Mouse (Mus musculus) naive thymus-derived CD4-positive, alpha-beta T cell, adult 2 months (primary cell): Measurements from ENCODE around the gene Klhl40.
A peak's percentile ranks its signal among the peaks of the same experiment; 100 is the strongest.

Source experiments
- DNase-seq: peaks from one replicate; pipeline ENCODE4 v3.0.0-alpha.2; 2011; ENCODE audit warnings: low read depth

Klhl40 gene

GRCm38 (mm10) chr9:121826356-121826755, 48.9 kb downstream of the Klhl40 start:
- DNase-seq: no peak

GRCm38 (mm10) chr9:121828314-121828713, 50.9 kb downstream of the Klhl40 start:
- no peak for DNase-seq

- no peak for DNase-seq
Observed at GRCm38 (mm10) chr9:121829270-121829992, 52.0 kb downstream of the Klhl40 start.

GRCm38 (mm10) chr9:121830243-121830955, 53.0 kb downstream of the Klhl40 start:
- DNase-seq: peak; percentile 61

- peak; percentile 86 for DNase-seq
Observed at GRCm38 (mm10) chr9:121830956-121831293, 53.5 kb downstream of the Klhl40 start.
